8 mouse cellular contexts compared by ENCODE assay signal in genomic region chr1:120120141-120120968, GRCm38 (mm10). TPM values are rescaled to one million over a fixed set of nuclear protein-coding genes. Genes with fewer than 3 reads are reported as not detected.
A peak's percentile ranks its signal among the peaks of the same experiment; 100 is the strongest.
DNase-seq lines count a peak whose midpoint lies in the region; ATAC-seq lines count a peak whose summit lies in the region.

No protein-coding gene starts in this region.

- H3K36me3 ChIP-seq in forebrain, embryonic 12.5 days (replicated peaks): peaks cover 15% of the 10 kb centered on the region
- peaks cover 43% of the 10 kb centered on the region for H3K36me3 ChIP-seq in megakaryocyte, embryonic 14.5 days (replicated peaks; ENCODE audit: low read length)

- H3K4me1 ChIP-seq in forebrain, embryonic 12.5 days: peaks cover 37% of the 10 kb centered on the region
- H3K4me1 ChIP-seq in megakaryocyte, embryonic 14.5 days: peaks cover 57% of the 10 kb centered on the region

- H3K4me2 ChIP-seq in forebrain, embryonic 12.5 days: peak overlapping the region; percentile 80

- H3K9me3 ChIP-seq in forebrain, embryonic 12.5 days: no peaks in the 10 kb centered on the region
- H3K9me3 ChIP-seq in megakaryocyte, embryonic 14.5 days: peaks cover 8% of the 10 kb centered on the region

- peak overlapping the region; percentile 65 for H3K4me3 ChIP-seq in forebrain, embryonic 12.5 days (replicated peaks)
- H3K4me3 ChIP-seq in megakaryocyte, embryonic 14.5 days (replicated peaks): peak overlapping the region; percentile 97

- 5% methylated on average over 23 of the region's 24 CpGs for WGBS in forebrain, embryonic 12.5 days

- peak; percentile 15 for ATAC-seq in cerebellum, adult (ENCODE audit: insufficient number of reproducible peaks, low FRiP score, low TSS enrichment)
- ATAC-seq in forebrain, embryonic 12.5 days (ENCODE audit: low FRiP score): peak; percentile 50
- ATAC-seq in hematopoietic stem cell, adult 5-6 weeks (replicated peaks in 1 of 2; ENCODE audit: insufficient read depth in 1 of 2, low FRiP score in 2 of 2, low TSS enrichment in 1 of 2, low read depth in 1 of 2, poor library complexity in 2 of 2, severe bottlenecking in 2 of 2): peak; percentile 37 to 43; a peak in 3 of 4 replicates

- DNase-seq in layer of hippocampus, adult 11-12 months (ENCODE audit: low spot score): peak; percentile 37
- no peak for DNase-seq in layer of hippocampus, adult 9-10 months (ENCODE audit: low spot score)
- peak; percentile 34 for DNase-seq in layer of hippocampus, adult 9-11 months
- peak; percentile 28 for DNase-seq in thymus, postnatal 14 days

- H3K27me3 ChIP-seq in forebrain, embryonic 12.5 days: no peaks in the 10 kb centered on the region
- no peaks in the 10 kb centered on the region for H3K27me3 ChIP-seq in megakaryocyte, embryonic 14.5 days (replicated peaks)

- H3K9ac ChIP-seq in forebrain, embryonic 12.5 days: peak overlapping the region; percentile 76

- H3K27ac ChIP-seq in forebrain, embryonic 12.5 days: peak overlapping the region; percentile 92

RNA-seq across cellular contexts. Expression of gene Dbi, which starts 0.5 kb away (rescaled TPM):
- polyA plus RNA-seq in forebrain, embryonic 12.5 days (2016; fragmentation: Nextera tagmentation; extraction: Ambion mirVana): 921 and 969 TPM in 2 replicates
- 156 and 161 TPM in 2 replicates for total RNA-seq in hematopoietic stem cell, adult 5-6 weeks (2017)
- polyA plus RNA-seq in megakaryocyte, embryonic 14.5 days (2012; ENCODE audit: insufficient read depth, low replicate concordance): 21.0 TPM in 1 of 2 replicates, not detected in the other

RNA-seq across cellular contexts. Expression of gene 3110009E18Rik, which starts 0.6 kb away (rescaled TPM):
- polyA plus RNA-seq in forebrain, embryonic 12.5 days (2016; fragmentation: Nextera tagmentation; extraction: Ambion mirVana): 23.7 and 30.2 TPM in 2 replicates
- total RNA-seq in hematopoietic stem cell, adult 5-6 weeks (2017): 11.3 and 11.5 TPM in 2 replicates
- polyA plus RNA-seq in megakaryocyte, embryonic 14.5 days (2012; ENCODE audit: insufficient read depth, low replicate concordance): 2.6 TPM in 1 of 2 replicates, not detected in the other

RNA-seq across cellular contexts. Expression of gene Tmem37, which starts 46.5 kb away (rescaled TPM):
- 5.2 and 5.3 TPM in 2 replicates for polyA plus RNA-seq in forebrain, embryonic 12.5 days (2016; fragmentation: Nextera tagmentation; extraction: Ambion mirVana)
- 0.25 and 2.6 TPM in 2 replicates for total RNA-seq in hematopoietic stem cell, adult 5-6 weeks (2017)
- polyA plus RNA-seq in megakaryocyte, embryonic 14.5 days (2012; ENCODE audit: insufficient read depth, low replicate concordance): 4.5 and 4.6 TPM in 2 replicates

Comparison
In these comparisons a context has a peak if more than half of its experiments do, and no peak if none do; other contexts are left out.
1. RNA of gene Dbi, which starts 0.5 kb away (polyA plus RNA-seq): 921 to 969 TPM in forebrain, embryonic 12.5 days; 21.0 TPM in megakaryocyte, embryonic 14.5 days; every median in the first group is over 10 times any median in the second.
2. Peak in every context shown above with its lines, with median percentiles within 50 percentile points of each other: ATAC-seq.